Mouse (Mus musculus) testis, adult 10 weeks (tissue): ENCODE results near the gene Nudt21. TPM values are rescaled to one million over a fixed set of nuclear protein-coding genes. Genes with fewer than 3 reads are reported as not detected.

ENCODE experiments used
- polyA plus RNA-seq: library from polyadenylated mRNA; stranded (reverse); fragments of 350-450 nt; fragmentation: Illumina TruSeq; extraction: RNeasy Lipid Tissue Mini Kit (QIAGEN cat#74804); gene quantifications from one replicate; pipeline ENCODE4 v1.2.3, GENCODE M21; 2014; ENCODE audit warnings: low read depth, low replicate concordance

The Nudt21 gene
- 224 TPM for polyA plus RNA-seq

GRCm38 (mm10) chr8:94036944-94037524 is at the start of gene Nudt21, which contains the start of gene Ogfod1:
TSS of gene Nudt21 (minus strand) at chr8:94037031.
TSS of gene Ogfod1 (plus strand) at chr8:94037198.

GRCm38 (mm10) chr8:94012013-94012951 is 24.5 kb downstream of the Nudt21 start, which contains the start of gene Amfr:
TSS of gene Amfr (minus strand) at chr8:94012842.

Other genes with a start within 250 kb of the Nudt21 start
- gene Gnao1, start 227.1 kb downstream of the Nudt21 start, polyA plus RNA-seq: 27.1 TPM
- gene Amfr, start 24.2 kb downstream of the Nudt21 start, polyA plus RNA-seq: 100 TPM
- 16.9 TPM for gene Ogfod1, start 167 bp upstream of the Nudt21 start, polyA plus RNA-seq
- 21.2 TPM for gene Bbs2, start 61.9 kb upstream of the Nudt21 start, polyA plus RNA-seq
- not detected for gene Mt4, start 100.2 kb upstream of the Nudt21 start, polyA plus RNA-seq
- gene Mt3, start 115.6 kb upstream of the Nudt21 start, polyA plus RNA-seq: not detected
- 42.6 TPM for gene Mt2, start 135.6 kb upstream of the Nudt21 start, polyA plus RNA-seq
- 26.5 TPM for gene Mt1, start 142.1 kb upstream of the Nudt21 start, polyA plus RNA-seq
- 23.6 TPM for gene Nup93, start 177.5 kb upstream of the Nudt21 start, polyA plus RNA-seq